Comparison of ENCODE assay signal across 8 mouse cellular contexts in the genomic region with DNA sequence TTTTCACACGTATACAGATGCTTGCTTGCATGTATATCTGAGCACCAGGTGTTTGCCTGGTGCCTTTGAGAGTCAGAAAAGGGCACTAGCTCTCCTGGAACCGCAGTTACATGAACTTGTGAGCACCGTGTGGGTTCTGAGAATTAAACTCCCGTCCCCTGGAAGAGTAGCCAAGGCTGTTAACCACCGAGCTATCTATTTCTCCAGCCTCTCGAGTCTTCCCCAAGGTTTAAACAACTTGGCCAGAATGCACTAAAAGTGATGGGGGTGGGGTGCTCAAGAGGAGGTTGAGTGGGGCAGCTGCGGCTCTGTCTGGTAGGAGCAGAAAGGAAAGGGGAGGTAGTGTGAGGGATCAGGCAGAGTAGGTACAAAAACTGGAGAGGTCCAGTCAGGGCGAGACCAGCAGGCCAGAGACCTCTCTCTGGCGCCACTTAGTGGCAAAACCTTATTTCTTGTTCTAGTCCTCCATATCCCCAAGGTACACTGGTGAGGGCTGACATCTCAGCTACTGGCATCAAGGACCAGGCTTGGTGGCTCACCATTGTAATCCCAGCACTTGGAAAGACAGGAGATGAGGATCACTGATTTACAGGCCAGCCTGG. TPM values are rescaled to one million over a fixed set of nuclear protein-coding genes. Genes with fewer than 3 reads are reported as not detected.
DNase-seq lines count a peak whose midpoint lies in the region; ATAC-seq and TF ChIP-seq lines count a peak whose summit lies in the region.

No protein-coding gene starts in this region.

- peak; percentile 58; the same call in 1 of the 2 replicates for TF ChIP-seq CTCF in G1E (IDR thresholded peaks at IDR 0.05; ENCODE audit: low read depth, low read length)
- TF ChIP-seq CTCF in brain, embryonic 14.5 days (IDR thresholded peaks at IDR 0.05; ENCODE audit: borderline replicate concordance, extremely low read depth, insufficient read depth, insufficient read length) = peak; percentile 67
- peak; percentile 94 for TF ChIP-seq CTCF in liver, embryonic 14.5 days (IDR thresholded peaks at IDR 0.05; ENCODE audit: low read depth)

- peak overlapping the region; percentile 39; the same call in 1 of the 2 replicates for H3K27ac ChIP-seq in heart, embryonic 12.5 days (ENCODE audit: poor library complexity, severe bottlenecking)
- peak overlapping the region; percentile 69 for H3K27ac ChIP-seq in liver, embryonic 14.5 days

- peak; percentile 81 for DNase-seq in G1E (ENCODE audit: low spot score)
- peak; percentile 77 for DNase-seq in brain, embryonic 14.5 days (ENCODE audit: low read depth)
- peak; percentile 87 for DNase-seq in kidney, postnatal 10 days
- peak; percentile 70 to 76 (median 75) for DNase-seq in liver, embryonic 14.5 days (ENCODE audit: low read depth in 3 of 3, low spot score in 3 of 3)
- DNase-seq in ovary, postnatal 14 days (ENCODE audit: low spot score) = peak; percentile 73
- peak; percentile 64 to 68 for DNase-seq in thymus, postnatal 36 days

- no peaks in the 10 kb centered on the region; the same call in 1 of the 2 replicates for H3K9me3 ChIP-seq in G1E (replicated peaks)
- H3K9me3 ChIP-seq in heart, embryonic 12.5 days (replicated peaks) = no peaks in the 10 kb centered on the region
- no peaks in the 10 kb centered on the region for H3K9me3 ChIP-seq in liver, embryonic 14.5 days (ENCODE audit: control insufficient read depth, low read length)

- H3K9ac ChIP-seq in heart, embryonic 12.5 days = peak overlapping the region; percentile 51
- peak overlapping the region; percentile 60 for H3K9ac ChIP-seq in liver, embryonic 14.5 days (replicated peaks)

- ATAC-seq in G1E (ENCODE audit: extremely low read depth, insufficient number of reproducible peaks, low FRiP score, poor library complexity, severe bottlenecking) = peak; percentile 88
- ATAC-seq in erythroblast, adult 5-6 weeks (replicated peaks; ENCODE audit: low FRiP score, poor library complexity, severe bottlenecking) = peak; percentile 80
- ATAC-seq in heart, embryonic 12.5 days (ENCODE audit: insufficient number of reproducible peaks, low FRiP score) = peak; percentile 65
- peak; percentile 66 for ATAC-seq in liver, embryonic 14.5 days (ENCODE audit: insufficient read depth)

- peaks cover 3% of the 10 kb centered on the region for H3K36me3 ChIP-seq in G1E (replicated peaks)
- H3K36me3 ChIP-seq in heart, embryonic 12.5 days = no peaks in the 10 kb centered on the region
- no peaks in the 10 kb centered on the region for H3K36me3 ChIP-seq in liver, embryonic 14.5 days (replicated peaks; ENCODE audit: control insufficient read depth, insufficient read depth, low read depth)

- H3K4me1 ChIP-seq in G1E (ENCODE audit: insufficient read depth, low read depth, low read length) = peaks cover 69% of the 10 kb centered on the region
- peaks cover 24% of the 10 kb centered on the region for H3K4me1 ChIP-seq in heart, embryonic 12.5 days (replicated peaks)
- peaks cover 25 to 40% of the 10 kb centered on the region in 2 experiments for H3K4me1 ChIP-seq in liver, embryonic 14.5 days (replicated peaks; ENCODE audit: control insufficient read depth in 2 of 2, insufficient read depth in 2 of 2, low read length in 1 of 2)

- TF ChIP-seq EP300 in liver, embryonic 14.5 days (IDR thresholded peaks at IDR 0.05; ENCODE audit: low read depth) = peak; percentile 24; the same call in 1 of the 2 replicates

- H3K4me3 ChIP-seq in G1E (ENCODE audit: low read depth, low read length) = peak overlapping the region; percentile 64; the same call in 1 of the 2 replicates
- H3K4me3 ChIP-seq in heart, embryonic 12.5 days = no peak overlapping the region
- H3K4me3 ChIP-seq in liver, embryonic 14.5 days (ENCODE audit: insufficient read depth in 1 of 2, low read depth in 2 of 2, low read length in 2 of 2) = peak overlapping the region; percentile 12 to 31; a peak in 3 of 4 replicates

- WGBS in heart, embryonic 12.5 days = 21% methylated on average over 9 of the region's 9 CpGs
- WGBS in liver, embryonic 14.5 days (ENCODE audit: insufficient replicate concordance) = 5% methylated on average over 9 of the region's 9 CpGs

- no peaks in the 10 kb centered on the region for H3K27me3 ChIP-seq in G1E (ENCODE audit: insufficient read depth, low read length)
- H3K27me3 ChIP-seq in heart, embryonic 12.5 days (replicated peaks) = no peaks in the 10 kb centered on the region
- no peaks in the 10 kb centered on the region for H3K27me3 ChIP-seq in liver, embryonic 14.5 days (ENCODE audit: control insufficient read depth, insufficient read depth, low read length)

- TF ChIP-seq POLR2A in brain, embryonic 14.5 days (IDR thresholded peaks at IDR 0.05; ENCODE audit: borderline replicate concordance, extremely low read depth, insufficient read depth, insufficient read length, poor library complexity, severe bottlenecking) = no peak

- H3K4me2 ChIP-seq in heart, embryonic 12.5 days = peak overlapping the region; percentile 47
- H3K4me2 ChIP-seq in liver, embryonic 14.5 days (ENCODE audit: low read depth) = peak overlapping the region; percentile 47

RNA-seq across cellular contexts. Expression of gene Actb, which starts 25.6 kb away (rescaled TPM):
- total RNA-seq in G1E (2014; fragmentation: Nextera tagmentation) = 5,110 and 5,465 TPM in 2 replicates
- 4,783 and 4,919 TPM in 2 replicates for total RNA-seq in G1E (2017)
- 1,879 and 3,214 TPM in 2 replicates for polyA plus RNA-seq in G1E (2012)
- 3,867 and 5,124 TPM in 2 replicates for polyA plus RNA-seq in brain, embryonic 14.5 days (2012; rRNA removed)
- total RNA-seq in erythroblast, adult 5-6 weeks (2015; ENCODE audit: low replicate concordance) = 4,143 and 4,236 TPM in 2 replicates
- total RNA-seq in erythroblast, adult 5-6 weeks (2017; ENCODE audit: low replicate concordance) = 1,451 and 2,396 TPM in 2 replicates
- polyA plus RNA-seq in heart, embryonic 12.5 days (2016; fragmentation: Nextera tagmentation; extraction: Ambion mirVana) = 6,292 and 6,382 TPM in 2 replicates
- polyA plus RNA-seq in liver, embryonic 14.5 days (2012; rRNA removed) = 776 and 920 TPM in 2 replicates
- polyA plus RNA-seq in liver, embryonic 14.5 days (2014; fragmentation: Nextera tagmentation; extraction: Ambion mirVana) = 7,259 and 7,802 TPM in 2 replicates

RNA-seq across cellular contexts. Expression of gene Fscn1, which starts 28.0 kb away (rescaled TPM):
- total RNA-seq in G1E (2014; fragmentation: Nextera tagmentation) (not detected in 2 replicates), G1E (2017) (0.99 TPM in 1 of 2 replicates, not detected in the other)
- polyA plus RNA-seq in G1E (2012) = 0.06 TPM in 1 of 2 replicates, not detected in the other
- polyA plus RNA-seq in brain, embryonic 14.5 days (2012; rRNA removed) = 634 and 658 TPM in 2 replicates
- not detected in 2 replicates for total RNA-seq in erythroblast, adult 5-6 weeks (2015; ENCODE audit: low replicate concordance)
- not detected in 2 replicates for total RNA-seq in erythroblast, adult 5-6 weeks (2017; ENCODE audit: low replicate concordance)
- polyA plus RNA-seq in heart, embryonic 12.5 days (2016; fragmentation: Nextera tagmentation; extraction: Ambion mirVana) = 201 and 205 TPM in 2 replicates
- 21.1 and 25.3 TPM in 2 replicates for polyA plus RNA-seq in liver, embryonic 14.5 days (2012; rRNA removed)
- polyA plus RNA-seq in liver, embryonic 14.5 days (2014; fragmentation: Nextera tagmentation; extraction: Ambion mirVana) = 19.3 and 21.4 TPM in 2 replicates

RNA-seq across cellular contexts. Expression of gene Fbxl18, which starts 37.0 kb away (rescaled TPM):
- total RNA-seq in G1E (2014; fragmentation: Nextera tagmentation) (10.8 and 16.2 TPM in 2 replicates), G1E (2017) (4.6 and 5.5 TPM in 2 replicates)
- 14.8 and 21.3 TPM in 2 replicates for polyA plus RNA-seq in G1E (2012)
- 28.5 and 34.8 TPM in 2 replicates for polyA plus RNA-seq in brain, embryonic 14.5 days (2012; rRNA removed)
- total RNA-seq in erythroblast, adult 5-6 weeks (2015; ENCODE audit: low replicate concordance) = 0.84 and 8.3 TPM in 2 replicates
- 0.56 and 1.4 TPM in 2 replicates for total RNA-seq in erythroblast, adult 5-6 weeks (2017; ENCODE audit: low replicate concordance)
- polyA plus RNA-seq in heart, embryonic 12.5 days (2016; fragmentation: Nextera tagmentation; extraction: Ambion mirVana) = 11.5 and 12.9 TPM in 2 replicates
- polyA plus RNA-seq in liver, embryonic 14.5 days (2012; rRNA removed) = 1.9 and 2.2 TPM in 2 replicates
- polyA plus RNA-seq in liver, embryonic 14.5 days (2014; fragmentation: Nextera tagmentation; extraction: Ambion mirVana) = 1.6 and 2.0 TPM in 2 replicates

Comparison
In these comparisons a context has a peak if more than half of its experiments do, and no peak if none do; other contexts are left out.
1. RNA of gene Fscn1, which starts 28.0 kb away (polyA plus RNA-seq): 634 to 658 TPM in brain, embryonic 14.5 days, 201 to 205 TPM in heart, embryonic 12.5 days and 19.3 to 25.3 TPM in liver, embryonic 14.5 days; 0.06 TPM in G1E; every median in the first group is over 10 times any median in the second.
2. Peak in every context shown above with its lines, with median percentiles within 50 percentile points of each other: ATAC-seq, DNase-seq and CTCF ChIP-seq.